Mouse (Mus musculus) urinary bladder, adult 2 months (tissue): ENCODE data around the gene Mycbp2. TPM values are rescaled to one million over a fixed set of nuclear protein-coding genes. Genes with fewer than 3 reads are reported as not detected.

Source experiments
- DNase-seq: peaks from one replicate; pipeline ENCODE4 v3.0.0; 2022; ENCODE audit warnings: low spot score
- polyA plus RNA-seq: library from polyadenylated mRNA; depleted of rRNA; stranded (reverse); fragments of >200 nt; gene quantifications from 2 replicates; pipeline ENCODE4 v1.2.3, GENCODE M21; 2012; rRNA removed

The Mycbp2 gene
- polyA plus RNA-seq: 51.1 and 54.2 TPM in 2 replicates

DNA sequence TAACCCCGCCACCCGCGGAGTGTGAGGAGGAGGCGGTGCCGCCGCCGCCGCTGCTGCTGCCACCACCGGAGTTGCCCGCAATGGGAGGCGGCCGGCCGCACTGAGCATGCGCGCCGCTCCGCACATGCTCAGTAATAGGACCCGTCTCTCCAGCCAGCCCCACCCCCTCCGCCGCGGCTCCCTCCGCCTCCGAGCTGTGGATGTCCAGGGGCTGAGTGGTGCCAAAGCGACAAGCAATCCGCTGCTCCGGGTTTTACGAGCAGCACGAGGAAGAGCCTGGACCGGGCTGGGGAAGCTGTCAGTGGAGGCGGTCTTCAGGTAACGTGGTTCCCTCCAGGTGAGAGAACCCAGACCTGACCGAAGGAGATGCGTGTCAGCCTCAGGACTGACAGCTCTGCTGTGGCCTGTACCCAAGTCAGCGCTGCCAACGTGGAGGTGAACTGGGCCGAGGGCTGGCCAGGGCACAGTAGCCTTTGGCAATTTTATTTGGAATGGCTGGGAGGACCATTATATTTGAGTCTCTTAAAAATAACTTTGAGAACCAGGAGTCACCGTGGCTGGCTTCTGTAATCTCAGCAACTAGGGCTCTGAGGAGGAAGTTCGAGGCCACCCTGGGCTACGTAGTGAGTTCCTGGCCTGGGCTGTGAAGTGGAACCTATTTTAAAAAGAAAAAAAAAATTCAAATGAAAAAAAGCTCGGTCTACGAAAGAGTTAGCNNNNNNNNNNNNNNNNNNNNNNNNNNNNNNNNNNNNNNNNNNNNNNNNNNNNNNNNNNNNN lies at the start of gene Mycbp2:
TSS of gene Mycbp2 (minus strand) at position 86 of the 777 bp plus-strand sequence.
- DNase-seq: peak; percentile 97

GRCm38 (mm10) chr14:103392391-103392790 lies 45.8 kb upstream of the Mycbp2 start:
- no peak for DNase-seq

DNA sequence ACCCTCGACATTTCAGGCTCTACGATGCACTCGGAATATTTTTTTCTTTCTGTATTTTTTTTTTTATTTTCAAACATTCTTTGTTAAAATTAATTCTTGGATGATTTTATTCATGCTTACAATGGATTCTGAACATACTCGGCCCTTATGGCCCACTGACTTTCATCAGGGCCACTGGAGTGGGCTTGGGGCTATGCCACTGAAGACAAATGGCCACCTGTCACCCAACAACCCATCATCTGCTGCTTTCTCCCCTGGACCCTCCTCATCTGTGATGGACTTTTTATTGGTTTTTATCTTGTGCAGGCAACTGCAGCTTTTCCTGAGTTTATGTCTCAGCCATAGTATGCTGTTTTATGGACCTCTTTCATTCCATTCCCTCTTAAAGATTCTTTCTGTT lies 40.8 kb upstream of the Mycbp2 start:
- no peak for DNase-seq

DNA sequence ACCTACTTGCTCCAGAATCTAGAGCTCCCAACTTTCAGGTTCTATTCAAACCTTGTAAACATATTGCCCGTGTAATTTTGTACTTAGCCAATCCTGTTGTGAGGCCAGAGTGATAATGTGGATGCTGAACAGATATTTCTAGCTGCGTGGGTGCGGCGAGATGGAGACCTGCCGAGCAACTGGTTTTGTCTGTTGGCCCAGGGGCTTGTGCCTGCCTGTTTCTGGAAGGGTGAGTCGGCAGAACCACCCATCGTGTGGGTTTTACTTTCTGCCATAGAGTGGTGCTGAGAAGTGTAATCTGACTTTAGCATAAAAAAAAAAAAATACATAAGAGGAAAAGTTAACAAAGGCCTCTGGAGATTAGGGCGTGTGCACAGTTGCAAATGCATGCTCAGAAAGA lies 40.3 kb upstream of the Mycbp2 start:
- peak; percentile 28 for DNase-seq

DNA sequence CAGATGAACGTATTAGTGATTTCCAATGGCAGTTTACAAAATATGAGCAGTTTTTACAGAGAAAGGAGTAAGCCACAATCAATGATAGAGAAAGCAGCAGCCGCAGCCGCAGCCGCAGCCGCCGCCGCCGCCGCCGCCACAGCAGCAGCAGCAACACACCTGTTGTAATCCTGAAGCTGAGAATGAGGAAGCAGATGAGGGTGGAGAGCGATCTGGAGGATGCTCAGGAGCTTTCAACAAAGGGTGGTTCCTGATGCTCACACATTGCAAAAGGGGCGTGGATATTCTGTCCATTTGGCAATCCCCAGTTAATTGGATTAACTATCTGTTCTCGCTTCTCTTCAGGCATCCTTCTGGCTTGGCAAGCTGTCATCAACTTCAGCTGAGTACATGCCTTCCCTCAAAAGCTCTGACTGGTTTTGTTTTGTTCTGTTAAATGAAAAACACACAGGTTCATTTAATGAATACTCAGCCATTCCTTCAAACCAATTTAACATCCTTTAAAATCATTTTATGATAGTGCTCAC lies 38.5 kb upstream of the Mycbp2 start:
- DNase-seq: no peak

- no peak for DNase-seq
Measured at GRCm38 (mm10) chr14:103378703-103379102, 32.1 kb upstream of the Mycbp2 start.

- no peak for DNase-seq
Measured at GRCm38 (mm10) chr14:103376765-103377164, 30.2 kb upstream of the Mycbp2 start.

DNA sequence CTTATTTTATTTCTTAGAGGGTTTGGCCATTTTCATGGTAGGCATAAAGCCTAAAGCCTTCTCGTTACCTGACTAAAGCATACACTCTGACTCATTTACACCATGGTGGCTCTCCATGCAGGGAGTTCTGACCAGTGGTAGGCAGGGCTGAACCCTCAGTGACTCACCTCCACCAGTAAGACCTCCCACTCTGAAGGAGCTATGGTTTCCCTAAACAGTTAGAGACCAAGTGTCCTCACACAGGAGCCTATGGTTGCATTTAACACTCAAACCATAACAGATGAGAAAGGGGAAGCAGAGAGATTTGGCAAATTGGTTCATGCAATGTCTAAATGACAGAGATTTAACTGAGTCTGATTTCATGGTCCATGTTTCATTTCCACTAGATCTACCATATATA lies 28.9 kb upstream of the Mycbp2 start:
- DNase-seq: no peak

GRCm38 (mm10) chr14:103363199-103363598 lies 16.6 kb upstream of the Mycbp2 start:
- no peak for DNase-seq

DNA sequence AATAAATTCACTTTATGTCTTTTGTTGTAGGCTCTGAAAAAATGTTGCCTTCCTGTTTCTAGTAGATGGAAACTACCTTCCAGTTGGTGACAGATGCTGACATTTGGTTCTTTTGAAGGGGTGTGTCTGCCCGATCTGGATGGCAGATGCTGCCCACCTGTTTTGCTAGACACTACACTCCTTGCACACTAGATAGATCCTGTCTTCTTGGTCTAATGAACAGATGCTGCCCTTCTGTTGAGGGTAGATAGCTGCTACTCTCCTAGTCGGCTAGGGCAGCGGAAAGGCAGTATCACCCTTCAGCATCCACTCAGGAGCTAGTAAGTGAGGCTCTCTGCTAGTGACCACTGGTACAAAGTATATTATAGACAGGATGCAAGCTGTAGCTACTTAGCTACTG lies 9.5 kb upstream of the Mycbp2 start:
- no peak for DNase-seq

GRCm38 (mm10) chr14:103354396-103355352 lies 8.1 kb upstream of the Mycbp2 start:
- no peak for DNase-seq

- DNase-seq: no peak
Measured at GRCm38 (mm10) chr14:103345858-103346728, 521 bp downstream of the Mycbp2 start.

GRCm38 (mm10) chr14:103345486-103345857 lies 1.1 kb downstream of the Mycbp2 start:
- DNase-seq: no peak

DNA sequence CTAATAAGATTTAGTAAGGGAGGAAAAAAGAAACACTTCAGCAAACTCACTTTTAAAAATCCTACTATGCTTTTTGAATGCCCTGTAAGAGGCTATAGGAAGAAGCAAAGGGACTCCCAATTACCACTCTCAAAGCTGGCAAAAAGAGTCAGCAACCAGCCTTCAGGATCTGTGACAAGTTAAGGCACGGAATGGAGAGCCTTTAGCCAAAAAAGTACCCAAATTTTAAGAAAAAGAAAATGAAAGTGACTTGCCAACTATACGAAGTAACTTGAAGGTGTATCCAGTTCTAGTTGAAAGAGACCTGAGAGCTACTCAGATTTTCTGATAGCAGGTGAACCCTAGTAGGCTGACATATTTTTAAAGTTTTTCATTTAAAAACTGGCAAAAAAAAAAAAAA lies 1.6 kb downstream of the Mycbp2 start:
- DNase-seq: no peak

GRCm38 (mm10) chr14:103343791-103344190 lies 2.8 kb downstream of the Mycbp2 start:
- no peak for DNase-seq

DNA sequence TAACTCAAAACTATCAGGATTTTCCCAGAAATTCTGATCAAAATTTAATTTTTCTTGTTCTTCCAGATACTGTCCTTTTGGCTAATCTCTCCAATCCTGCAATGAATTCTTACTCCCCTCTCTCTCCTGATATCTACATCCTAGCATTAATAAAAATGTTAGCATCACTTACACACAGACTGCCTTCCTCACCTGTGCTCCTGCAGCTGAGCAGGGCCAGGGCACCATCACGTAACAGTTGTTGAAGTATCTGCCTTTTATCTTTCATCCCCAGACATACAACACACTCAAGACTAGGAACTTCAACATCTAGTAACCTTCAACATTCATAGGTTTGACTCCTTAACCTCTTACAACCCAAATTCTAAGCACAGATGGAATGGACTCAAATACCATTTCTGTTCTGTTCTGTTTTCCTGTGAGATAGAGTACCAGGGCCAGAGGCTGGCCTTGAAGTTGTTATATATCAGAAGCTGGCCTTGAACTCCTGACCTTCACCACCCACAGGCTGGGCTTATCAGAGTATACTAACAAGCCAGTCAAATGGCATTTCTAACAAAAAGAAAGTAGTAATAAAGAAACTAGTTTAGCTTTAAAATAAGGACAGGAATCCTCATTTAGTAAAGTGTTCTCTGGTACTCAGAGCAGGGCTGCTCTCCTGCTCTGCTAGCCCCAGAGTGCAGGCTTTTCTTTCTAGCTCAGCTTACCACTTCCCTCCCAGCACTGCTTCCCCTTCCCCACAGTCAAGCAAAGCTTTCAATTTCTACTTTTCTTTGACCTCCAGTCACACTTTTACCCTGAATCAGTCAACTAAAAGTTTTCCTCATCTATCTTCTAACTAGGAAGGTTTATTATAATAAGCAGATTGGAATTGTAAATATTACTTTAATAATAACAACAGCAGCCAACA lies 5.0 kb downstream of the Mycbp2 start:
- no peak for DNase-seq

DNA sequence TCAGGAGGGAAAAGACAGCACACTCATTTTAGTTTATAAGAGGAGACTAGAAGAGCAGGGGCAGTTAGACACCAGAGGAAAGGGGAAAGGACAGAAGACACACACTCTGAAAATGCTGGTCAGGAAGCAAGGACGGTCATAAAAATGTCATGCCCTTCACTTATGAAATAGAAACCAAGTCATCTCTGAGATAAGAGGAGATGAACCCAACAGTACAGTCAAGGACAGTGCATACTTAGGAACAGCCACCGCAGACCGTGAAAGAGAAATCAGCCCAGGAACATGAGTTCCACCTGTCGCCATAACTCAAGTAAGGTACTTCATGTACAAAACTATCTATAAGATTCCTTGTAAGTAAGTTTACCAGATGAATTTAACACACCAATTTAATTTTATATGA lies 33.7 kb downstream of the Mycbp2 start:
- DNase-seq: no peak

DNA sequence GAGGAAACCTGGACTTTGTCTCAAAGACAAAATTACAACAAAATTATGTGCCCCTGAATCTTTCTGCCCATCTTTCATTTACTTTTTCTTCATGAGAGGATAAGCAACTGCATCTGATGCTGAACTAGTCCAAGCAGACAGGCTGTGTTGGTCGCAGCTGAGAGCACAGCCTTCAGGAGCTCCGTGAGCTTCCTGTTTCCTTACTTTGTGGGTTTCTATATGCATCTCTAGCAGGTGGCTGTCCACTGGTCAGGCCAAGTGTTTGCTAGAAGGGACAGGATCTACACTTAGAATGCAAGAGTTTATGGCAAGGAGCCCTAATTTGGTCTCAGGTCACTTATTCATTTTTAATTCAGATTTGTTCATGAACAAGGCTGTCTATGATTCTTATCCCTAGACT lies 50.4 kb downstream of the Mycbp2 start:
- DNase-seq: no peak

GRCm38 (mm10) chr14:103286650-103287049 lies 60.0 kb downstream of the Mycbp2 start:
- no peak for DNase-seq

- no peak for DNase-seq
Measured at GRCm38 (mm10) chr14:103276667-103277066, 69.9 kb downstream of the Mycbp2 start.
